Mouse (Mus musculus): ENCODE data around the gene Efcab14. TPM values are rescaled to one million over a fixed set of nuclear protein-coding genes. Genes with fewer than 3 reads are reported as not detected.

The Efcab14 gene
- total RNA-seq, 2 experiments from 2014 or later, result 50.7 to 52.5 TPM

GRCm38 (mm10) chr4:115738481-115738985, 989 bp downstream of the Efcab14 start:
- DNase-seq (ENCODE audit: extremely low spot score in 1 of 2, low spot score in 2 of 2), result no peak
- intact Hi-C loops (cut with DNase I), result loop anchor here (10.0 kb wide), 1 partner anchor 744 kb away; no protein-coding TSS in a partner anchor
- Histone ChIP-seq H3K4me3 (peak overlapping the region; percentile 90), H3K27ac (no peak overlapping the region)
- TF ChIP-seq CTCF (IDR thresholded peaks at IDR 0.05), result no peak

GRCm38 (mm10) chr4:115742658-115743057, 5.1 kb downstream of the Efcab14 start:
- DNase-seq (ENCODE audit: extremely low spot score in 1 of 2, low spot score in 2 of 2), result no peak
- peak; percentile 40 for TF ChIP-seq CTCF (IDR thresholded peaks at IDR 0.05)
- Histone ChIP-seq H3K4me3 (no peak overlapping the region), H3K27ac (no peak overlapping the region)
- intact Hi-C loops (cut with DNase I), result no loop called here

- Histone ChIP-seq H3K27ac (no peak overlapping the region), H3K4me3 (no peak overlapping the region)
- intact Hi-C loops (cut with DNase I), result no loop called here
- TF ChIP-seq CTCF (IDR thresholded peaks at IDR 0.05), result no peak
- DNase-seq (ENCODE audit: extremely low spot score in 1 of 2, low spot score in 2 of 2), result no peak
These were observed 5.6 kb downstream of the Efcab14 start for GRCm38 (mm10) chr4:115743096-115743495.

- no peak overlapping the region for H3K4me3 ChIP-seq
- TF ChIP-seq CTCF (IDR thresholded peaks at IDR 0.05), result no peak
- H3K27ac ChIP-seq, result no peak overlapping the region
- intact Hi-C loops (cut with DNase I), result no loop called here
- no peak for DNase-seq (ENCODE audit: extremely low spot score in 1 of 2, low spot score in 2 of 2)
These were observed 10.6 kb downstream of the Efcab14 start for GRCm38 (mm10) chr4:115748181-115748580.

GRCm38 (mm10) chr4:115749336-115749735, 11.8 kb downstream of the Efcab14 start:
- no peak for DNase-seq (ENCODE audit: extremely low spot score in 1 of 2, low spot score in 2 of 2)
- H3K27ac ChIP-seq, result no peak overlapping the region
- no peak for TF ChIP-seq CTCF (IDR thresholded peaks at IDR 0.05)
- H3K4me3 ChIP-seq, result no peak overlapping the region
- intact Hi-C loops (cut with DNase I), result no loop called here

GRCm38 (mm10) chr4:115754101-115754500, 16.6 kb downstream of the Efcab14 start:
- Histone ChIP-seq H3K27ac (peak overlapping the region; percentile 45; the same call in 1 of the 2 replicates), H3K4me3 (no peak overlapping the region)
- intact Hi-C loops (cut with DNase I), result no loop called here
- no peak for DNase-seq (ENCODE audit: extremely low spot score in 1 of 2, low spot score in 2 of 2)
- no peak for TF ChIP-seq CTCF (IDR thresholded peaks at IDR 0.05)

GRCm38 (mm10) chr4:115754851-115755250, 17.3 kb downstream of the Efcab14 start:
- Histone ChIP-seq H3K27ac (no peak overlapping the region), H3K4me3 (no peak overlapping the region)
- TF ChIP-seq CTCF (IDR thresholded peaks at IDR 0.05), result no peak; the same call in 1 of the 2 replicates
- intact Hi-C loops (cut with DNase I), result no loop called here
- DNase-seq (ENCODE audit: extremely low spot score in 1 of 2, low spot score in 2 of 2), result no peak

GRCm38 (mm10) chr4:115761206-115761605, 23.7 kb downstream of the Efcab14 start:
- TF ChIP-seq CTCF (IDR thresholded peaks at IDR 0.05), result no peak

GRCm38 (mm10) chr4:115764581-115764980, 27.0 kb downstream of the Efcab14 start:
- Histone ChIP-seq H3K27ac (no peak overlapping the region), H3K4me3 (no peak overlapping the region)
- DNase-seq (ENCODE audit: extremely low spot score in 1 of 2, low spot score in 2 of 2), result no peak
- TF ChIP-seq CTCF (IDR thresholded peaks at IDR 0.05), result no peak
- intact Hi-C loops (cut with DNase I), result no loop called here

More at GRCm38 (mm10) chr4:115761206-115761605, 23.7 kb downstream of the Efcab14 start:
- DNase-seq (ENCODE audit: extremely low spot score in 1 of 2, low spot score in 2 of 2), result no peak
- Histone ChIP-seq H3K27ac (no peak overlapping the region), H3K4me3 (no peak overlapping the region)
- intact Hi-C loops (cut with DNase I), result no loop called here

- no peak for DNase-seq (ENCODE audit: extremely low spot score in 1 of 2, low spot score in 2 of 2)
- no peak for TF ChIP-seq CTCF (IDR thresholded peaks at IDR 0.05)
- Histone ChIP-seq H3K27ac (no peak overlapping the region), H3K4me3 (no peak overlapping the region)
- intact Hi-C loops (cut with DNase I), result no loop called here
These were observed 30.3 kb downstream of the Efcab14 start for GRCm38 (mm10) chr4:115767647-115768467.

GRCm38 (mm10) chr4:115775056-115775455, 37.5 kb downstream of the Efcab14 start:
- H3K27ac ChIP-seq, result no peak overlapping the region
- no peak for DNase-seq (ENCODE audit: extremely low spot score in 1 of 2, low spot score in 2 of 2)
- H3K4me3 ChIP-seq, result no peak overlapping the region
- TF ChIP-seq CTCF (IDR thresholded peaks at IDR 0.05), result no peak
- intact Hi-C loops (cut with DNase I), result no loop called here

GRCm38 (mm10) chr4:115777627-115778026, 40.1 kb downstream of the Efcab14 start:
- Histone ChIP-seq H3K4me3 (no peak overlapping the region), H3K27ac (no peak overlapping the region)
- DNase-seq (ENCODE audit: extremely low spot score in 1 of 2, low spot score in 2 of 2), result peak in 1 of 2 experiments; percentile 5
- intact Hi-C loops (cut with DNase I), result no loop called here
- TF ChIP-seq CTCF (IDR thresholded peaks at IDR 0.05), result no peak
